Mouse (Mus musculus) left cerebral cortex, adult 18-20 months (tissue): ENCODE results near the gene Sgo2b. TPM values are rescaled to one million over a fixed set of nuclear protein-coding genes. Genes with fewer than 3 reads are reported as not detected.
A peak's percentile ranks its signal among the peaks of the same experiment; 100 is the strongest.
"Not testable (repeated sequence)": the region's sequence is repeated elsewhere in the genome, so short reads cannot be mapped to it uniquely, and the experiment has no call there.

Source experiments
- DNase-seq, 2 experiments: peaks; one replicate each; pipeline ENCODE4 v3.0.0; 2021 to 2022; ENCODE audit warnings: low spot score in 2 of 2, mixed read lengths in 1 of 2
- long read RNA-seq, 2 experiments: library from polyadenylated mRNA; stranded (forward); transcript quantifications; one replicate each; pipeline ENCODE4 v2.0.0; 2021
- total RNA-seq, 2 experiments: library from RNA; stranded (reverse); gene quantifications; 2 replicates each; pipeline ENCODE4 v1.2.3; 2021

The Sgo2b gene
- not detected for total RNA-seq
- long read RNA-seq, experiment 1, result 0 reads
- long read RNA-seq, experiment 2, result 0 reads

DNA sequence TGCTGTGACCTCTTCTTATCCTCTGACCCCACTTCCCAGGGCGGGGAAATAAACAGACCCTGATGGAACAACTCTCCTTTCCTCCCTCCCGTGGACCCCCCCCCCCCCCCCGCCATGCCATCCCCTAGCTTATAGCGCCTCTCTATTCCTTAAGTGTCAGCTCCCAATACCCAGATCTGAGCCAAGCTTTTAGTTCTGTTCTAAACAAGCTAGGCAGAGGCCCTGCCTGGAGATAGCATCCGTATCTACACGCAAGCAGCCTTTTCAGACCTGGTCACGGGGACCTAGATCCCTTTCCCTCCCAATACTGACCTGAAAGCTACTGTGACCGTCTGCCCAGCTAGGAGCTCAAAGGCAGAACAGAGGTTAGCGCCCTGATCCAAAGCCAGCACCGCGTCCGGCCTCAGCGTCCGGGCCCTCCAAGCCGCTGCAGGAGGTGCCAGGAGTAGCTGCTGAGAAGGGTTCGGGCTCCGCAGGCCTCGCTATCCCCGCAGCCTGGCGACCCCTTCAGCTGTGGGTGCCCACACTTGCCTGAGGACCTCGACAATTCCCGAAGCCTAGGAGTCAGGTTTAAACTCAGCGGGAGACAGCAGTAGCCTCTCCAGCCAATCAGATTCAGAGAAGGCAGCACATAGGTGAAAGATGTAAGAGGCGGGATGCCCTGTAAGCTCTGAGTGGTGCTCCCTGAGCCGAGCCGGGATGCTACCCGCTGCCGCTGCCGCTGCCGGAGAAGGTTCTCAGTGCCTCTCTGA, at the start of gene Sgo2b:
Gene Sgo2b, minus strand, starts transcription at position 623 of the 752 bp plus-strand sequence.
- DNase-seq, result peak in 1 of 2 experiments; percentile 1

- DNase-seq, result not testable (repeated sequence)
Measured at GRCm38 (mm10) chr8:63970612-63971391, 18.8 kb upstream of the Sgo2b start.

- DNase-seq, result no peak
Measured at GRCm38 (mm10) chr8:63961032-63961785, 9.2 kb upstream of the Sgo2b start.

DNA sequence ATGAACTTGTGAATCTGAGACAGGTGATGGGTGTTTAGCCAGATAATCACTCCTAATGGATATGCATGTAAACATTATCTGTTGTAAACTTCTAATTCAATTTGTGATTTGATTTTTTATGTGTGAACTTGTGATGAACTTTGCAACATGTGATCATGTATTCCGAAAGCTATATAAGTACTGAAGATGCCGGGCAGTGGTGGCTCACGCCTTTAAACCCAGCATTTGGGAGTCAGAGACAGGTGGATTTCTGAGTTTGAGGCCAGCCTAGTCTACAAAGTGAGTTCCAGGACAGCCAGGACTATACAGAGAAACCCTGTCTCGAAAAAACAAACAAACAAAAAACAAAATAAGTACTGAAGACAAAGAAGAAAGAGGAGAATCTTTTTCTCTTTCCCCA, 1.8 kb upstream of the Sgo2b start:
- DNase-seq, result not testable (repeated sequence)

- DNase-seq, result no peak
Measured at GRCm38 (mm10) chr8:63933171-63933570, 18.9 kb downstream of the Sgo2b start.

DNA sequence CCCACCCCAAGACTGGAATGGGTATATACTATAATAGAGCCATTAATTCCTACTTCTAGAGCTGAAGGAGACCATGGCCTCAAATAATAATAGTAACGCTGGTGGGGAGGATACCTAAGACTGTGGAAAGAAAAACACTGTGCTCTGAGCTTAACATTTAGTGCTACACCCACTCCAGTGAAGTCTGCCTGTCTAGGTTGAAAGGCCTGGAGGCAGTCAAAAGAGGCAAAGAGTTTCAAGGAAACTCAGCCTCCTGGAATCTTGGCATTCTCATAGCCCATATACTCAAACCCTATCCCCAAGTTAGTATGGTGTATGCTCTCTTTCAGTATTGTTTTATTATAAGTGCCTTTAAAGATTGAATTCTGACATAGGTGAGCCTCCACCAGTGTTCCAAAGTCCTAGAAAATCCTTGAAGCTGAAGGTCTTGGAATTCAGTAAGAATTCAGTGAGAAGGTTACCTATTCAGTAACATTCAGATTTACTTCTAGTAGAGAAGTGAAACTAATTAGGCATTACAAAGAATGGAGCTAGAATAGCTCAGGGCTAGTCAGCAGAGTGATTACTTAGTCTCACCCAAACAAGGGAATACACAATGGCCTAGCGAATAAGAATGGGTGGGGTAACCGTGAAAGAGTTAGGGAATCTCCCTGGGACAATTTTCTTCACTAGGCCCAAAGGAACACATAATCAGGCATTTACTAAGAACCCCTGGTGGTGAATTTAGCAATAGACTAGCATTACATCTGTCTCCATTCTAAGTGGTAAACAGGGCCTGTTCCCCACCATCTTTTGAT, 22.5 kb downstream of the Sgo2b start:
- no peak for DNase-seq

- DNase-seq, result no peak
Measured at GRCm38 (mm10) chr8:63921257-63921960, 30.6 kb downstream of the Sgo2b start.

GRCm38 (mm10) chr8:63895096-63895495, 57.0 kb downstream of the Sgo2b start:
- DNase-seq, result no peak

- no peak for DNase-seq
Measured at GRCm38 (mm10) chr8:63878353-63878752, 73.7 kb downstream of the Sgo2b start.

DNA sequence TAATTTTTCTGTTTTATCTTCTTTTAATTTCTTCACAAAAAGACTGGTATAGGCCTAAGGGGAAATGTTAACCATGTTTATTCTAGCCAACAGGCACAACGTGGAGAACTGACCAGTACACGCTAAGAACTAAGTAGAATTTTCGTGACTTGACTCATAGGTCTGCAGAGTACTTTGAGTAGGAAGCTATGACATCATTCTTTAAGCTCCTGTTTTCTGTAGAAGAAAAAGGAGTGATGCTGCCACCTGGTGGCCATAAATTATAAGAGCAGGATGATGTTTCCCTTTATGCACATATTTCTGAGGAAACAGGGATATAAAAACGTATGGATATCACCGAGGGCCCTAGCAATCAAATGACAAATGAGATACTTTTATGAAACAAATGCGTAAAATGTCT, 74.7 kb downstream of the Sgo2b start:
- DNase-seq, result peak; percentile 82 to 84

- no peak for DNase-seq
Measured at GRCm38 (mm10) chr8:63876949-63877348, 75.1 kb downstream of the Sgo2b start.
